Mouse (Mus musculus): ENCODE results near the gene Calu.
"Not testable (repeated sequence)": the region's sequence is repeated elsewhere in the genome, so short reads cannot be mapped to it uniquely, and the experiment has no call there.

Gene Calu

DNA sequence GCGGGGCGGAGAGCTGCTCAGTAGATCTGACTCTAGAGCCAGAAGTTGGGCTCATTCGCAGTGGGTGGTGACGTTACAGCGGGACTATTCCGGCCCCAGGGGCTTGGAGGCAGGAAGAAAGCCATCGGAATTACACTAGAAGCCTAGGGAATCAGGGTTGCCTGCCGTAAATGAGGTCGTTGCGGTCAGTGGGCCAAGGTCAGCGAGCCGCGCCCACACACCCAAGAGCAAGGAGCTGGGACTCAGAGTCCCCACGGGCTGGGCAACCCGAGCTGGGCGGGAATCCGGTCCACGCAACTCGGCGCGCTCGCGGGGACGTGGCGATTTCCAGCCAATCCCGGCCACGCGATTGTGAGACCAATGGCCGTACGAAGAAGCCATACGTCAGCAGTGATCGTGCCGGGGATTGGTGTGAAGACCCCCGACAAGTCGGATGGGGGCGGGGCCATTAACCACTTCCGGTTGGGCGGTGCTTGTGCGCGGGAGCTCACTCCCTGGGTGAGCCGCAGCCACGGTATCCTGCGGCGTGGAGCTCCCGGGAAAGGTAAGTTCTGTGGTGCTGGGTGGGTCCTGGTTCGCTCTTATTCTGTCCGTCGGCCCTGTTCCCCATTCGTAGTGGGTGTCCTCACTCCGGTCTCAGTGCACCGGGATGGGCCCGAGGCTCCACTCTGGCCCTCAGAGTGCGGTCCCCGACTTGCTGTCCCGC lies at the start of gene Calu:
Calu (plus strand) TSS at position 405 of the 706 bp plus-strand sequence.
- peak; percentile 99 for DNase-seq (ENCODE audit: low spot score)

- DNase-seq (ENCODE audit: low spot score): no peak
These were observed 48.8 kb upstream of the Calu start for GRCm38 (mm10) chr6:29299112-29299511.

DNA sequence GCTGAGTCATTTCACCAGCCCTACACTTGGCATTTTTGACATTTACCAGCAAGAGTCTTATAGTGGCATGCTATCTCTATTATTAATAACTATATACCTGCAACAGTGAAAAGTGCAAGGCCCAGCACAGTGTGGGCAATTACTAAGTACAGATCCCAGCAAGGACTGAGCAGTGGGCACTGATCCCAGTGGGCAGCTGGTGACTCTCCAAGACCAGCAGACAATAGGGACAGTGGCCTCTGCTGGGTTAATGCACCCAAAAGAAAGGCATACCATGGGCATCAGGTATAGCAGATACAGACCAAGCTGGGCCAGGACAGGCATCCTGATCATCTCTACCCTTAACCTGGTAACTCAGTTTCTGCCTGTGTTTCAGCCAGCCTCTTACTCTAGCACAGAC lies 44.6 kb upstream of the Calu start:
- DNase-seq (ENCODE audit: low spot score): no peak

DNA sequence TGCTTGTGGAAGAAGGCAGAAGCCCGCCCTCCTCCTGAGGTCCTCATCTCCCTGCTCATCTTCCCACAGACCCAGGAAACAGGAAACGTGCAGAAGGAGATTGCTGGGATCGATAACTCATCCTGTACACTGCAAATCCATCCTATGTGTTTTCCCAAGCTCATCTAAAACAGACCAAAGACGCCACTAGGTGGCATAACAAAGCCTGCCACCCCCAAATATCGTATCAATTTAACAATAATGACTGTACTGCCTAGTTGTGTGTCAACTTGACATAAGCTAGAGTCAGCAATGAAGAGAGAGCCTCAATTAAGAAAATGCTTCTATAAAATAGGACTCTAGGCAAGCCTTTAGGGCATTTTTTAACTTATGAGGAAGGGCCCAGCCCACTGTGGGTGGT lies 44.1 kb upstream of the Calu start:
- no peak for DNase-seq (ENCODE audit: low spot score)

GRCm38 (mm10) chr6:29305462-29305861 lies 42.4 kb upstream of the Calu start:
- DNase-seq (ENCODE audit: low spot score): no peak

GRCm38 (mm10) chr6:29308846-29309605 lies 38.8 kb upstream of the Calu start:
- no peak for DNase-seq (ENCODE audit: low spot score)

GRCm38 (mm10) chr6:29313690-29314202 lies 34.1 kb upstream of the Calu start:
- no peak for DNase-seq (ENCODE audit: low spot score)

GRCm38 (mm10) chr6:29317286-29317685 lies 30.6 kb upstream of the Calu start:
- no peak for DNase-seq (ENCODE audit: low spot score)

- no peak for DNase-seq (ENCODE audit: low spot score)
These were observed 29.9 kb upstream of the Calu start for GRCm38 (mm10) chr6:29317941-29318340.

DNA sequence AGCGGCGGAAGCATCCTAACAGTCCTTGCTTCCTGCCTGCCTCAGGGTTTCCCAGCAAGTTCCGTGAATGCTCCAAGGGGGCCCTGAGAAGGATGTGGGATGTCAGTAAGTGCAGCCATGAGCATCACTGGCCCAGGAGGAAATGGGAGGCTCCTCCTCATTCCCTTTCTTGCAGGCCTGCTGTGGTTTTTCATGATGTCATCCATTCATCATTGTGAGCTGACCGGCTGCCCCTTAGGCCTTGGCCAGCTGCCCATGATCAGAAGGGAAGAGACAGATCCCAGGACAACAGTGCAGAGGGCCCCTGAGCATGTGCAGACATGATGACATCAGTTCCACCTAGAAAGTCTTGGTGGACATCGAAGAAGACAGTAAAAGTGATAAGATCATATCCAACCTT lies 29.0 kb upstream of the Calu start, which contains the start of gene Fam71f1:
Fam71f1 (plus strand) TSS at position 262 of the 400 bp plus-strand sequence.
- no peak for DNase-seq (ENCODE audit: low spot score)

GRCm38 (mm10) chr6:29321586-29321985 lies 26.3 kb upstream of the Calu start:
- DNase-seq (ENCODE audit: low spot score): no peak

GRCm38 (mm10) chr6:29322147-29322546 lies 25.7 kb upstream of the Calu start:
- no peak for DNase-seq (ENCODE audit: low spot score)

DNA sequence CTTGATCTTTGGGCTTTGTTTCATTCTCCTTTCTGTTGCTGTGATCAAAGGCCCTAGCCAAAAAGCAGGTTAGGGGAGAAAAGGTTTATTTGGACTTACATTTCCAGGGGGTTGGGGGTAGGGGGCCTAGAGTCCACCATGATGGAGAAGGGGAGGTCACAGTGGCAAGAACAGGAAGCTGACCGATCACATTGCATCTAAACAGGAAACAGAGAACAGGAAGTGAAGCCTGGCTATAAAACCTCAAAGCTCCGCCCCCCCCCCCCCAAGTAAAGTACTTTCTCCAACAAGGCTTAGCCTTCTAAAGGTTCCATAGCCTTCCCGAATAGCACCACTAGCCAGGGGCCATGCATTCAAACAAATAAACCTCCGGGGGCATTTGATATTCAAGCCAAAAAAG lies 25.1 kb upstream of the Calu start:
- DNase-seq (ENCODE audit: low spot score): no peak

GRCm38 (mm10) chr6:29326961-29327360 lies 20.9 kb upstream of the Calu start:
- DNase-seq (ENCODE audit: low spot score): no peak

- no peak for DNase-seq (ENCODE audit: low spot score)
These were observed 18.4 kb upstream of the Calu start for GRCm38 (mm10) chr6:29329514-29329913.

DNA sequence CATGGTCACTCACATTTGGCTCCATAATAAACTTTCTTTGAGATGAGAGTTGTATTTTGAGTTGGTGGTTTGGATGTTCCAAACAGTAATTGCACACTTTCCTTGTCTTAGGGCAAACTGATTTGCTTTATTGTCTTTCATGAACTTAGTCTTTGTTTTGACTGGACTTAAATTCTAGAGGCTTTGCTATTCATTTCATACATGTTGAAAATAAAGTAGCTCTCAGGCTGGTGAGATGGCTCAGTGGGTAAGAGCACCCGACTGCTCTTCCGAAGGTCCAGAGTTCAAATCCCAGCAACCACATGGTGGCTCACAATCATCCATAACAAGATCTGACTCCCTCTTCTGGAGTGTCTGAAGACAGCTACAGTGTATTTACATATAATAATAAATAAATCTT lies 1.4 kb upstream of the Calu start:
- DNase-seq (ENCODE audit: low spot score): not testable (repeated sequence)

DNA sequence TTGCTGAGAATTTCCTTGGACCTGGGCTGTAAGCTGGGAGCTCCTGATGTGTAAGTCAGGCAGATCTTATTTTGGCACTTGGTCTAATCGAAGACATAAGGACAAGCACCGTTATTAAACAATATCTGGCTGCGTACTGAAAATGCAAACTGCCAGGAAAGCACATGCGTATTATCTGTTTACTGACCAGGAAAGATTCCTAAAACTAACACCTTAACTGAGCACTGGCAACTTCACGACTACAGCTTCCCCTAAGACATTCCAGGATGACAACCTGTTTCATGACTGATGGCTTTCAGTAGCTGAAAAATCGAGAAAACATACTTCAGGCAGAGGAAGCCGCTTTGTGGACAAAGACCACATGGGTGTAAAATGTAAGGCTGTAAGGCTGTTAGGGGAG lies 680 bp upstream of the Calu start:
- no peak for DNase-seq (ENCODE audit: low spot score)

- no peak for DNase-seq (ENCODE audit: low spot score)
These were observed 479 bp downstream of the Calu start for GRCm38 (mm10) chr6:29348371-29348724.

- DNase-seq (ENCODE audit: low spot score): no peak
These were observed 3.7 kb downstream of the Calu start for GRCm38 (mm10) chr6:29351613-29352012.

DNA sequence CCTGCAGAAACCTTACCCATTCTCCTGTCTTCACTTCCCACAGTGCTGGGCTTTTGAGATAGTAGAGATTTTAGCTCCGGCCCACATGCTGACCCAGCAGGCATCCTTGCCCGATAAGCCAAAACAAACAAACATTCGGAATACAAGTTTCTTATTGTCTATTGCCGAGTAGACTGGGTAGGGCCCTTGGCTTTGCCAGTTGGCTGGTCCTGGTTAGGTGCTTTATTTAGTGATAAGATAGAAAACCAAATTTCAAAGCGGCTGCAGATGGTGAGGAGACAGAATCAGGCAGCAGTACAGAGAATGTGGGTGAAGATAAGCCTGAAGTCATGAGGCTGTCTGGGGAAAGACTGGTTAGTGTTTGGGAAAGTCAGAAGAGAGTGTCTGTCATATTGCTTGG lies 4.9 kb downstream of the Calu start:
- no peak for DNase-seq (ENCODE audit: low spot score)

DNA sequence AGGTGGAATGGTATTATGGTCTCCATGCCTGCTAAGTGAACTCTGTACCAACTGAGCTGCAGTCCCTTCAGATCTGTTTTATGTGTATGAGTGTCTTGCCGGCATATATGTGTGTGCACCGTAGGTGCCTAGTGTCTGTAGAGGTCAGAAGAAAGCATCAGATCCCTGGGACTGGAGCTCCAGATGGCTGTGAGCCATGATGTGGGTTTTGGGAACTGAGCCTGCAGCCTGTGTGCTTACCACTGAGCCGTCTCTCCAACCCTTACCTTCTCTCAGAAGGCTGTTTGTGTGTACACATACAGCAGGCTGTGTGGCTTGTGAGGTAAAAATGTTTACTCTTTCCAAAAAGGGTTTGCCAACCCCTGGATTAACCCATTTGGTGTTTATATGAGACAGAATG lies 11.5 kb downstream of the Calu start:
- no peak for DNase-seq (ENCODE audit: low spot score)

- DNase-seq (ENCODE audit: low spot score): no peak
These were observed 12.3 kb downstream of the Calu start for GRCm38 (mm10) chr6:29360211-29360610.

All from ovary, postnatal 36 days (tissue).